Comparison of ENCODE assay signal across 8 mouse cellular contexts in genomic region chr7:105480561-105481504, GRCm38 (mm10). TPM values are rescaled to one million over a fixed set of nuclear protein-coding genes. Genes with fewer than 3 reads are reported as not detected.
DNase-seq lines count a peak whose midpoint lies in the region; ATAC-seq and TF ChIP-seq lines count a peak whose summit lies in the region.

No protein-coding gene starts in this region.

- peak overlapping the region; percentile 99 for H3K27ac ChIP-seq in embryonic fibroblast, embryonic 13.5 days (ENCODE audit: insufficient read depth, low read length)
- H3K27ac ChIP-seq in heart, embryonic 16.5 days (ENCODE audit: low read length), result peak overlapping the region; percentile 90
- no peak overlapping the region for H3K27ac ChIP-seq in midbrain, embryonic 11.5 days (ENCODE audit: low read depth, low read length)

- WGBS in heart, embryonic 16.5 days, result 50% methylated on average over 23 of the region's 23 CpGs
- WGBS in midbrain, embryonic 11.5 days, result 71% methylated on average over 23 of the region's 23 CpGs

- no peak for TF ChIP-seq CTCF in embryonic fibroblast, embryonic 13.5 days (IDR thresholded peaks at IDR 0.05; ENCODE audit: borderline replicate concordance, insufficient read depth, low read length)

- H3K4me2 ChIP-seq in heart, embryonic 16.5 days (ENCODE audit: low read depth, low read length), result peak overlapping the region; percentile 86
- H3K4me2 ChIP-seq in midbrain, embryonic 11.5 days, result peak overlapping the region; percentile 74; the same call in 1 of the 2 replicates

- ATAC-seq in heart, embryonic 16.5 days (replicated peaks; ENCODE audit: extremely low read depth, insufficient read depth, low FRiP score), result peak; percentile 7; the same call in 1 of the 2 replicates
- no peak for ATAC-seq in midbrain, embryonic 11.5 days (ENCODE audit: low FRiP score)

- 0 out of 2 replicates have a peak, but pooled peaks cover 8% of the 10 kb centered on the region for H3K4me1 ChIP-seq in embryonic fibroblast, embryonic 13.5 days (ENCODE audit: control insufficient read depth, insufficient read depth, low read length)
- peaks cover 22% of the 10 kb centered on the region for H3K4me1 ChIP-seq in heart, embryonic 16.5 days (ENCODE audit: control insufficient read depth, insufficient read depth, low read length)
- H3K4me1 ChIP-seq in midbrain, embryonic 11.5 days (ENCODE audit: control insufficient read depth, insufficient read depth, low read length), result peaks cover 9% of the 10 kb centered on the region

- peak; percentile 7; the same call in 1 of the 2 replicates for TF ChIP-seq POLR2A in embryonic fibroblast, embryonic 13.5 days (IDR thresholded peaks at IDR 0.05; ENCODE audit: low read depth, low read length)

- H3K4me3 ChIP-seq in embryonic fibroblast, embryonic 13.5 days (ENCODE audit: insufficient read depth, low read length), result peak overlapping the region; percentile 45
- peak overlapping the region; percentile 67 for H3K4me3 ChIP-seq in heart, embryonic 16.5 days (ENCODE audit: low read length)
- 0 out of 2 replicates have a peak overlapping the region, but pooled peaks have one; percentile 36 for H3K4me3 ChIP-seq in midbrain, embryonic 11.5 days (ENCODE audit: low read depth, low read length)

- DNase-seq in urinary bladder, adult 18-20 months (ENCODE audit: low spot score in 2 of 2), result peak; percentile 23 to 50
- no peak for DNase-seq in urinary bladder, postnatal 10 days (ENCODE audit: low spot score)
- DNase-seq in kidney, postnatal 10 days, result peak; percentile 69
- peak; percentile 87 for DNase-seq in midbrain, embryonic 11.5 days (ENCODE audit: low spot score, missing footprints)
- peak; percentile 43 for DNase-seq in urinary bladder, adult 2 months (ENCODE audit: low spot score)
- DNase-seq in natural killer cell, adult 2 months (ENCODE audit: low spot score in 2 of 2), result no peak

- H3K27me3 ChIP-seq in heart, embryonic 16.5 days (ENCODE audit: control insufficient read depth, insufficient read depth, low read length), result no peaks in the 10 kb centered on the region
- peaks cover 11% of the 10 kb centered on the region; the same call in 1 of the 2 replicates for H3K27me3 ChIP-seq in midbrain, embryonic 11.5 days (ENCODE audit: control insufficient read depth, insufficient read depth, low read length)

- peak overlapping the region; percentile 91 for H3K9ac ChIP-seq in heart, embryonic 16.5 days (ENCODE audit: low read length)
- no peak overlapping the region for H3K9ac ChIP-seq in midbrain, embryonic 11.5 days (ENCODE audit: low read length)

- no peaks in the 10 kb centered on the region for H3K9me3 ChIP-seq in heart, embryonic 16.5 days (replicated peaks; ENCODE audit: control insufficient read depth, low read length)
- no peaks in the 10 kb centered on the region for H3K9me3 ChIP-seq in midbrain, embryonic 11.5 days (ENCODE audit: control insufficient read depth, low read length)

- H3K36me3 ChIP-seq in heart, embryonic 16.5 days (ENCODE audit: control insufficient read depth, insufficient read depth), result no peaks in the 10 kb centered on the region
- no peaks in the 10 kb centered on the region for H3K36me3 ChIP-seq in midbrain, embryonic 11.5 days (ENCODE audit: control insufficient read depth, insufficient read depth, low read length)

RNA-seq across cellular contexts. Expression of gene Cavin3, which starts 1.3 kb away (rescaled TPM):
- 89.7 and 95.1 TPM in 2 replicates for polyA plus RNA-seq in embryonic fibroblast, embryonic 13.5 days (2011; ENCODE audit: insufficient read length, low read depth, missing spikeins)
- polyA plus RNA-seq in heart, embryonic 16.5 days (2015; fragmentation: Nextera tagmentation; extraction: Ambion mirVana), result 97.4 and 97.5 TPM in 2 replicates
- polyA plus RNA-seq in midbrain, embryonic 11.5 days (2014; fragmentation: Nextera tagmentation; extraction: Ambion mirVana), result 24.2 and 24.9 TPM in 2 replicates
- polyA plus RNA-seq in urinary bladder, adult 2 months (2012; rRNA removed), result 209 and 233 TPM in 2 replicates

RNA-seq across cellular contexts. Expression of gene Cckbr, which starts 55.3 kb away (rescaled TPM):
- not detected in 2 replicates for polyA plus RNA-seq in embryonic fibroblast, embryonic 13.5 days (2011; ENCODE audit: insufficient read length, low read depth, missing spikeins)
- polyA plus RNA-seq in heart, embryonic 16.5 days (2015; fragmentation: Nextera tagmentation; extraction: Ambion mirVana), result not detected in 2 replicates
- polyA plus RNA-seq in midbrain, embryonic 11.5 days (2014; fragmentation: Nextera tagmentation; extraction: Ambion mirVana), result 0.14 and 0.28 TPM in 2 replicates
- not detected in 2 replicates for polyA plus RNA-seq in urinary bladder, adult 2 months (2012; rRNA removed)

Comparison
In these comparisons a context has a peak if more than half of its experiments do, and no peak if none do; other contexts are left out.
1. DNase-seq: peak in urinary bladder, adult 18-20 months (2 of 2), kidney, postnatal 10 days (single experiment), midbrain, embryonic 11.5 days (single experiment) and urinary bladder, adult 2 months (single experiment); none in urinary bladder, postnatal 10 days (single experiment) and natural killer cell, adult 2 months (0 of 2).
2. Peak in every context shown above with its lines, with median percentiles within 50 percentile points of each other: H3K4me3 ChIP-seq.